Mouse (Mus musculus) ES-Bruce4 (cell line): Measurements from ENCODE around the gene Zfp672. TPM values are rescaled to one million over a fixed set of nuclear protein-coding genes. Genes with fewer than 3 reads are reported as not detected.
"Not testable (repeated sequence)": the region's sequence is repeated elsewhere in the genome, so short reads cannot be mapped to it uniquely, and the experiment has no call there.

ENCODE experiments used
- H3K27ac ChIP-seq: 2 replicates; pipeline ENCODE4 v1.5.1; 2012; ENCODE audit warnings: low read length, inconsistent platforms; ENCODE audit not compliant: insufficient read depth
- H3K27me3 ChIP-seq: 2 replicates; pipeline ENCODE4 v1.6.1; 2012; ENCODE audit warnings: mild to moderate bottlenecking, low read length, inconsistent platforms; ENCODE audit not compliant: control insufficient read depth, poor library complexity, insufficient read depth, severe bottlenecking
- H3K36me3 ChIP-seq: 2 replicates; pipeline ENCODE4 v1.6.1; 2012; ENCODE audit warnings: inconsistent platforms, mild to moderate bottlenecking, low read length, moderate library complexity; ENCODE audit not compliant: control insufficient read depth, poor library complexity, insufficient read depth, severe bottlenecking
- H3K4me1 ChIP-seq: one replicate; pipeline ENCODE4 v1.8.1; 2011; ENCODE audit warnings: low read length; ENCODE audit not compliant: control insufficient read depth, insufficient read depth
- H3K4me3 ChIP-seq: 2 replicates; pipeline ENCODE4 v1.5.1; 2011; ENCODE audit warnings: low read depth, mild to moderate bottlenecking, low read length
- H3K9ac ChIP-seq: 2 replicates; pipeline ENCODE4 v1.6.1; 2012; ENCODE audit warnings: low read depth, mild to moderate bottlenecking, inconsistent platforms; ENCODE audit not compliant: poor library complexity, severe bottlenecking
- H3K9me3 ChIP-seq: replicated peaks from 2 replicates; pipeline ENCODE4 v1.6.1; 2012; ENCODE audit warnings: mild to moderate bottlenecking, low read length, inconsistent platforms; ENCODE audit not compliant: control insufficient read depth, poor library complexity, insufficient read depth, severe bottlenecking
- CTCF ChIP-seq: IDR thresholded peaks from one replicate; pipeline ENCODE4 v1.8.1; 2011; ENCODE audit warnings: low read depth, low read length
- EP300 ChIP-seq: IDR thresholded peaks from 2 replicates; pipeline ENCODE4 v1.6.1; 2011; ENCODE audit warnings: low read depth, low read length; ENCODE audit not compliant: insufficient read depth
- POLR2A ChIP-seq: IDR thresholded peaks from one replicate; pipeline ENCODE4 v1.8.1; 2011; ENCODE audit warnings: low read length; ENCODE audit not compliant: insufficient read depth
- polyA plus RNA-seq: library from polyadenylated mRNA; stranded (reverse); fragments of >200 nt; gene quantifications from 2 replicates; pipeline ENCODE4 v1.2.4, GENCODE M21; 2011; ENCODE audit warnings: low read depth; ENCODE audit not compliant: missing spikeins, insufficient read depth, insufficient read length

Zfp672 gene
- 8.3 and 9.0 TPM in 2 replicates for polyA plus RNA-seq

DNA sequence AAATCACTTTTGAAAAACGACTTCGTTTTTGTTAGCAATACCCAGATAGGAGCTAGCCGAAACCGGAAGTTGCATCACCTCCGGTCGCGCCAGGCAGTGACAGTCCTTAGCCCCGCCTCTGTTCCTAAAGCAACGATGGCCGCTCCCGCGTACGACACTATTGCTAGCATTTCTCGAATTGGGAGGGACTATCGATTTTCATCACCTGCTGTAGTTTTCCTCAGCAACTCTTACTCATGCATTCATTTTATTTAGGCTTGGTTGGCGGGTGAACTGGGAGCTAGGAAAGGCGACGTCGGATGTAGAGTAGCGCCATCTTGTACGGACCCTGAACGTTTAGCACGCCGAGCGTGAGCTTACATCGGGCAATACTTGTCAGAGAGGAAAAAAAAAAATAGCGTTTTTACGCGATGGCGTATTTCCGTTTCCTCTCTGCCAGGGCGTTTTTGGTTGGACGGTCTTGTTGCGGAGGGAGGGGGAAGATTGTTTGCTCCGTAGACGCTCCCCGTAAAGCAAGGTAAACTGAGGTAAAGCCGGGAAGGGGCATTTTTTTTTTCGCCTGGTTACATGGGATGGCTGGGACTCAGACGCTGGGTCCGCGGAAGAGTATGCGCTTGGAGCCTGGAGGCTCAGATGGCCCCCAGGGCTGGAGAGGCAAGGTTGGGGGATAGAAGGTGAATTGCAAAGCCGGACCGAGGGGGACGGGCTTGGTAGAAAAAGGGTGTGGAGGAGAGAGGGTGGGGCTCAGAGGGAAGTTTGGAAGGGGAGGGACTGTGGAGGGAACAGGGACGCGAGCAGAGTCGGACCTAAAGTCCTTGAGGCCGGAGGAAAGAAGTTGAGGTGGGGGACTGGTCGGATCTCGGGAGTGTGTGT is at the start of gene Zfp672, which contains the start of gene Sh3bp5l:
Gene Zfp672, minus strand, starts transcription at position 64 of the 873 bp plus-strand sequence.
Gene Sh3bp5l, plus strand, starts transcription at position 449 of the 873 bp plus-strand sequence.
- peak within 1 kb of the TSS; percentile 99 for H3K4me3 ChIP-seq
- peak within 1 kb of the TSS; percentile 85 for H3K9ac ChIP-seq
- peaks cover 11% of the 10 kb centered on the region for H3K36me3 ChIP-seq
- no peaks in the 10 kb centered on the region for H3K27me3 ChIP-seq
- no peaks in the 10 kb centered on the region for H3K4me1 ChIP-seq
- no peaks in the 10 kb centered on the region for H3K9me3 ChIP-seq
- H3K27ac ChIP-seq, result peak within 1 kb of the TSS; percentile 46; the same call in 1 of the 2 replicates
- no peak; the same call in 1 of the 2 replicates for TF ChIP-seq EP300
- no peak for TF ChIP-seq CTCF
- no peak for TF ChIP-seq POLR2A

DNA sequence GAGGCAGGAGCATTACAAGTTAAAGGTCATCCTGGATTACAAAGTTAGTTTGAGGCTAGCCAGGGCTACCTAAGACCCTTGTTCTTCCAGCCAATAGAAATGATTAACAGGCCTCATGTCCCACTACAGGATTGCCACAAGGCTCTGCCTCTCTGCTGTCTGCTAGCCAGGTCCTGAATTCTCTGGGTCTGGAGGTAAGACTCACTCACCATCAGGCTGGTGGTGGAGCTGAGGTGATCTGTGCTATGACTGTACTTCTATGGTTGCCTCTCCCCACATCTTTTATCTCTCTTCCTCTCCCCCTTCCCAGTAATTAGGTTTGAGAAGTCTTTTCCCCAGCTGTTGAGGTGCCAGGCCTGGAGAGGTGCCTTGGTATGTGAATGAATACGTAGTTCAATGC is 49.4 kb upstream of the Zfp672 start:
- no peak for TF ChIP-seq POLR2A
- TF ChIP-seq EP300, result no peak
- TF ChIP-seq CTCF, result no peak
- Histone ChIP-seq H3K36me3 (no peaks in the 10 kb centered on the region), H3K9me3 (no peaks in the 10 kb centered on the region), H3K4me3 (no peak overlapping the region), H3K27ac (no peak overlapping the region), H3K27me3 (no peaks in the 10 kb centered on the region), H3K9ac (no peak overlapping the region), H3K4me1 (no peaks in the 10 kb centered on the region)

DNA sequence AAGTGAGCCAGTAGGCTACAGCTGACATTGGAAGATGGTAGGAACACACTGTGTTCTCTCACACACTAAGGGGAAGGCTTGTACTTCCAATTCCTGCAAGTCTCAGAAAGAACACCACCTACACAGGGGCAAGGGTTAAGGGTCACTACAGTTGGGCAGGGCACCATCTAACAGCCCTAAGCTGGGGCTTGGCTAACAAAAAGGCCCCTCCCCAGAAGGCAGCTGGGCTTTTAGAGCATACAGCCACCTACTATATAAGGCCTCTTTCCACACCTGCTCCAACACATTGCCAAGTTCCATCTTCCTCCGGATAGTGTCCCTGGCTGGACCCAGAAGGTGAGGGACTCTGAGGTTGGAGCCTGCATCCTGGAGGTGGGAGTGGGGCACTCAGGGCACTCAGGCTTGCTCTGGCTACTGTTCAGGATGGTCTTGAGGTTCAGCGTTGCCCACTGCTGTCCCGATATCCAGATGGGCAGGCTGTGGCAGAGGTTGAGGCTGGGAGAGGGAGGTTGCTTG is 48.7 kb upstream of the Zfp672 start, which contains the start of gene Lypd8:
Gene Lypd8, plus strand, starts transcription at position 281 of the 516 bp plus-strand sequence.
- H3K4me1 ChIP-seq, result no peaks in the 10 kb centered on the region
- no peaks in the 10 kb centered on the region for H3K36me3 ChIP-seq
- no peak within 1 kb of the TSS for H3K27ac ChIP-seq
- no peaks in the 10 kb centered on the region for H3K9me3 ChIP-seq
- no peak within 1 kb of the TSS for H3K4me3 ChIP-seq
- TF ChIP-seq EP300 (no peak), CTCF (no peak), POLR2A (no peak)
- H3K27me3 ChIP-seq, result no peaks in the 10 kb centered on the region
- no peak within 1 kb of the TSS for H3K9ac ChIP-seq

DNA sequence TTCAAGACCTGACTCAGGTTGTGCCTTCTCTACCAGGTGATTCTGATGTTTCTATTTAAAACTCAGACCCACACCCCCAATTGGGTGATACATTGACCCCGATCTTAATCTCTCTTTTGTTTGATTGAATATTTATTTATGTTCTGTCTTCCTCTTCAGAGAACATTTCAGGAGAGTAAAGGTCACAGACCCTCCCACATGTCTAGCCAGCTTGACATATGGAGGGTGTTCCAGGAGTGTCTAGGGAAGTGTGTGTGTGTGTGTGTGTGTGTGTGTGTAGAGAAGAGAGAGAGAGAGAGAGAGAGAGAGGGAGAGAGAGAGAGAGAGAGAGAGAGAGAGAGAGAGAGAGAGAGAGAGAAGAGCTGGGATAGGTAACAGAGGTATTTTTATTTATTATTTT is 47.5 kb upstream of the Zfp672 start:
- Histone ChIP-seq H3K9me3 (no peaks in the 10 kb centered on the region), H3K36me3 (no peaks in the 10 kb centered on the region), H3K4me1 (no peaks in the 10 kb centered on the region), H3K9ac (no peak overlapping the region), H3K27me3 (no peaks in the 10 kb centered on the region), H3K27ac (no peak overlapping the region), H3K4me3 (no peak overlapping the region)
- TF ChIP-seq POLR2A, result no peak
- TF ChIP-seq EP300, result no peak
- TF ChIP-seq CTCF, result no peak

DNA sequence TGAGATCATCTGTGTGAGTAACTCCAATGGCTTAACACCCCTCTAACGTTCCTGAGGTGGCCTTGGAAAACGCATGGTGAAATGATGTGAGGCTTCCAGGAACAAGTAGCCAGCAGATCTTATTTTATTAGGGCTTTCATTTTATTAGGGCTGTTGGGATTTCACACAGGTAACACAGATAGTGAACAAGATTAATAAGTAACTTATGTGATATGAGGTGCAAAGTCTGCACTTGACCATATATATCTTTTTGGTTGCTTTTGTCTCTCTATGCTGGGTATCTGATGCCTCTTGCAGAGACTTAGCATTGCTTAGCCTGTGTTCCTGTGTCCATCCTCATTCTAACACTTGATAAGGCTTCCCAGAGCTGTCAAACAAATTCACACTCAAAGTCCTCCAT is 47.1 kb upstream of the Zfp672 start:
- TF ChIP-seq EP300, result no peak
- no peak for TF ChIP-seq CTCF
- TF ChIP-seq POLR2A, result no peak
- Histone ChIP-seq H3K36me3 (no peaks in the 10 kb centered on the region), H3K9me3 (no peaks in the 10 kb centered on the region), H3K4me3 (no peak overlapping the region), H3K9ac (no peak overlapping the region), H3K27me3 (no peaks in the 10 kb centered on the region), H3K4me1 (no peaks in the 10 kb centered on the region), H3K27ac (no peak overlapping the region)

DNA sequence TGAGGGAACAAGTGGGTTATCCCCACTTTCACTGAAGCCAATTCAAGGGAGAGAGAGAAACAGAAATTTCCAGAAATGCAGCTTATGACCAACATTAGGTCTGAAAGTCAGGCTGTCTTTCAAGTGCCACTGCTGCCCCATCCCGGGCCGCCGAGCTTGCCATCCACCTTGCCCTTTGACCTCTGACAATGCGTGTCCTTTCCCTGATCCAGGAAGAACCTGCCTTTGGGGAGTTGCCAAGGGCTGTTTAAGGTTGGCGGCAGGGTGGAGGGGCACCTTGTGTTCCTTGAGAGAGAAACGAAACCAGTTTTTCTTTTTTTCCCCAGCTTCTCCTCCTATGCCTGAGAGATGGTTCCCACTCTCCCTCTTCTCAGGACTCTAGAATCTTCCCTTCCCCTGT is 36.1 kb upstream of the Zfp672 start:
- H3K27me3 ChIP-seq, H3K4me3 ChIP-seq, H3K9ac ChIP-seq, H3K4me1 ChIP-seq, H3K9me3 ChIP-seq, H3K36me3 ChIP-seq, H3K27ac ChIP-seq: not testable (repeated sequence)
